Mouse (Mus musculus) stomach, postnatal 0 days (tissue): Measurements from ENCODE around the gene Ermard. TPM values are rescaled to one million over a fixed set of nuclear protein-coding genes. Genes with fewer than 3 reads are reported as not detected.
"Not testable (repeated sequence)": the region's sequence is repeated elsewhere in the genome, so short reads cannot be mapped to it uniquely, and the experiment has no call there.

Source experiments
- ATAC-seq: fragments of 200-750 bp; cut with Nextera tagmentation; 2 replicates; pipeline ENCODE4 v1.8.0; 2017; ENCODE audit not compliant: low FRiP score, low TSS enrichment
- DNase-seq: peaks from one replicate; pipeline ENCODE4 v3.0.0-alpha.2; 2016; ENCODE audit warnings: low spot score
- H3K27ac ChIP-seq: fragments of 300-500 bp; sonication (generic); replicated peaks from 2 replicates; pipeline ENCODE4 v1.5.1; 2014; ENCODE audit warnings: mild to moderate bottlenecking, control low read depth
- H3K27me3 ChIP-seq: fragments of 300-500 bp; sonication (generic); 2 replicates; pipeline ENCODE4 v1.6.1; 2014; ENCODE audit warnings: low read length; ENCODE audit not compliant: control insufficient read depth, insufficient read depth
- H3K36me3 ChIP-seq: fragments of 300-500 bp; sonication (generic); 2 replicates; pipeline ENCODE4 v1.6.1; 2014; ENCODE audit warnings: low read length, mixed read lengths; ENCODE audit not compliant: control insufficient read depth, insufficient read depth
- H3K4me1 ChIP-seq: fragments of 300-500 bp; sonication (generic); replicated peaks from 2 replicates; pipeline ENCODE4 v1.6.1; 2014; ENCODE audit warnings: antibody characterized with exemption; ENCODE audit not compliant: control insufficient read depth, insufficient read depth
- H3K4me2 ChIP-seq: fragments of 300-500 bp; sonication (generic); replicated peaks from 2 replicates; pipeline ENCODE4 v1.6.1; 2014; ENCODE audit warnings: low read depth, mild to moderate bottlenecking, control low read depth, moderate library complexity
- H3K4me3 ChIP-seq: fragments of 300-500 bp; sonication (generic); 2 replicates; pipeline ENCODE4 v1.5.1; 2014; ENCODE audit warnings: low read depth, low read length, control low read depth
- H3K9ac ChIP-seq: fragments of 300-500 bp; sonication (generic); 2 replicates; pipeline ENCODE4 v1.6.1; 2014; ENCODE audit warnings: mild to moderate bottlenecking, low read length, control low read depth, mixed read lengths
- H3K9me3 ChIP-seq: fragments of 300-500 bp; sonication (generic); 2 replicates; pipeline ENCODE4 v1.6.1; 2016; ENCODE audit warnings: low read length; ENCODE audit not compliant: control insufficient read depth
- WGBS: fragments of 180-500 bp; shearing (Covaris S2); extraction: QIAGEN DNeasy Blood & Tissue Kit; methylation state at CpG from one replicate; pipeline ENCODE4 v1.1.7; 2014; 5-methylcytosine and 5-hydroxymethylcytosine counted together
- polyA plus RNA-seq: library from polyadenylated mRNA; unstranded; fragments of >200 nt; fragmentation: Nextera tagmentation; extraction: Ambion mirVana; gene quantifications from 2 replicates; pipeline ENCODE4 v1.2.1, GENCODE M21; 2015

The Ermard gene
- 33.3 and 36.2 TPM in 2 replicates for polyA plus RNA-seq

DNA sequence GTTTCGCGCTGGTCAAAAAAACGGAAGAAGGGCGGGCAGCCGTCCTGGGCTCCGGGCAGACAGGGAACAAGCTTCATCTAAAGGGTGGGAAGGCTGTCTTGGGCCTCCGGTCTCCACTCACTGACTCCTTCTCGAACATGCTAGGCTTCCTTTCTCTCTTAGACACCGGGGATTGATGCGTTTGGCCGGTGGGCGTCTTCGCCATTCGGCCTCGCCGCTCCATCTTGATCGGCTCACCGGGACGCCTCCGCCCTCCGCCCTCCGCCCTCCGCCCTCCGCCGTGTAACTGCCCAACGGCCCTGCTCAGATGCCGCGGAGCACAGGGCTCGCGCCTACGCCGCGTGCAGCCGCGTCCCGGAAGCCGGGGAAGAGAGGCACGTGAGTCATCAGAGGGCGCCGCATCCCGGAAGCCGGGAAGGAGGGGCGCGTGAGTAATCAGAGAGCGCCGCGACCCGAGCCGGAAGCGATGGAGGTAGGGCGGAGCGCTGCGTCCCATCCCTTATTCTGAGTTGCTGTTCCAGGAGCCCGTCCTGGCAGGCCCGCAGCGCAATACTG lies at the start of gene Ermard, which contains the start of the genes Tcte3 and Gm3448:
Ermard (plus strand) TSS at position 34 of the 555 bp plus-strand sequence.
Tcte3 (minus strand) TSS at position 314 of the 555 bp plus-strand sequence.
Gm3448 (minus strand) TSS at position 363 of the 555 bp plus-strand sequence.
- not testable (repeated sequence) for H3K4me3 ChIP-seq, H3K27me3 ChIP-seq, H3K36me3 ChIP-seq, H3K9ac ChIP-seq, H3K27ac ChIP-seq, H3K9me3 ChIP-seq, DNase-seq, H3K4me1 ChIP-seq, H3K4me2 ChIP-seq
- peak; percentile 98 for ATAC-seq
- no CpG with 5 or more reads among the region's 56 CpGs for WGBS

DNA sequence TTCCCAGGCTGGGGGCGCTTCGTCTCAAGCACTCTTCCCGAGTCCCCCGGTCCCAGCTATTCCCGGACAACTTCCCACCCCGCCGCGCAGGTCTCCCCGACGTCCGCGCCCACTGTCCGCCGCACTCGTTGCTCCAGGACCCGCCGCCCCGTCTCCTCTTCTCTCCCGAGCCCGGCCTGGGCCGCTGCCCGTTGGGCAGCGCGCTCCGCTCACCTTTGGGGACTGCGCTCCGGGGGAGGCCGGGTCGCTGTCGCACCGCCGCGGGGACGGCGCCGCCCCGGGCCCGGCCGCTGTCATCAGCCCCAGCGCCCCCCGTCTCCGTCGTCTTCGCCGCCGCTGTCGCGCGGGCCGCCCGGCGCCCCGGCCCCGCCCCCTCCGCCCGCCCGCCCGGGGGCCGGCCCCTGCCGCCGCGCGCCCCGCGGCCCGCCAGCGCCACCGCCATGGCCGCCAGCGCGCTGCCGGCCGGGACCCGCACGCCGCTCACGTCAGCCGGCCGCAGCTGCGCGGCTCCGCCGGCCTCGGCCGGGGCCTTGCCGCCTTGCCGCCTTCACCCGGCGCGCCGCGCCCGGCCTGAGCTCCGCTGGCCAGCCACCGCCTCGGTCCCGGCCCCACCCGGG lies 48.4 kb upstream of the Ermard start:
- H3K36me3 ChIP-seq, H3K9me3 ChIP-seq, H3K9ac ChIP-seq, H3K4me2 ChIP-seq, H3K4me3 ChIP-seq, DNase-seq, H3K4me1 ChIP-seq, H3K27me3 ChIP-seq, H3K27ac ChIP-seq: not testable (repeated sequence)
- ATAC-seq, result peak; percentile 84
- no CpG with 5 or more reads among the region's 98 CpGs for WGBS

DNA sequence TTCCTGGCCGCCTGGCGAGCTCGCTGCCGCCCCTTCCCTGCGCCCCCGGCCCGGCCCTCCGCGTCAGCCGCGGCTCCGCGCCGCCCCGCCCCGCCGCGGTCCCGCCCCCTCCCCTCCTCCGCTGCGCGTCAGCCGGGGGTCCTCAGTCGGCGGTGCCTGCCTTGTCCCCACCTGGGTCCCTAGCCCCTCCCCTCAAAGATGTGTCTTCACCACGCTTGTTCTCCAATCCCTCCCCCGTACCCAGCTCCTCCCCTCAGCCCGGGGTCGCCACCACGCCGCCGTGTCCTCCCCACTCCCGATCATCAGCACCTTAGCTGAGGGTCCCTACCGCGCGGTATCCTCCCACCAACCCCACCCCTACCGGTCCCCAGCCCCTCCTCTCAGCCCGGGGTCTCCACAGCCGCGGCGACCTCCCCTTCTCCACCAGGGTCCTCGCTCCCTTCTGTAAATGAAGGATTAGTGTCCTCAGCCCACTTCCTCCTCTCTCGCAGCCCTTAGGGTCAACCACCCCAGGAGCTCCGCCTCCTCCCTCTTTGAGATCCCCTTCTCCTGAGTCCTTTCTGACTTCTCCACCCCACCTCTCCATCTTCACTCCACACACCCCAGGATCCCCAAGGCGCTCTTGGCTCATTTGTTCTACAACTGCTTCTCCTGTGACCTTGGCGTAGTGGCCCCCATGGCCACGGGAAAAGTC lies 47.7 kb upstream of the Ermard start:
- not testable (repeated sequence) for H3K4me2 ChIP-seq, H3K36me3 ChIP-seq, DNase-seq, H3K27me3 ChIP-seq, H3K4me3 ChIP-seq, H3K27ac ChIP-seq, H3K9me3 ChIP-seq, H3K4me1 ChIP-seq, H3K9ac ChIP-seq
- peak; percentile 70 for ATAC-seq
- no CpG with 5 or more reads among the region's 47 CpGs for WGBS

DNA sequence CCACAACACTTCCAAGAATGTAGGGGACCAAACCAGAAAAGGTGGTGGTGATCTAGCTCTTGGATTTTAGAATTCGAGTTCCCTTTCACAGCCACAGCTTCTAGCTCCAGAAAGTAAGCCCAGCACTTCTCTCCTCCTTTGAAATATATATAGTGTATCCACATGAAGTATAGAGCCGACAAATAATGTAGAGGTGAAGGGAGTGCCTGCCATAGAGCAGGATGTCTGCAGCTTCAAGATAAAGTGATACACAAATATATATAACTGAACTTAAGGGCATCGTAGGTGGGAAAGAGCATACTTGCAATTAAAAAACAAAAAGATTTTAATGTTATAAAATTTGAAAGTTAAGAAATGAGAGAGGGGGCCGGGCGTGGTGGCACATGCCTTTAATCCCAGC lies 46.9 kb upstream of the Ermard start:
- H3K36me3 ChIP-seq, H3K4me3 ChIP-seq, DNase-seq, H3K4me1 ChIP-seq, H3K9me3 ChIP-seq, ATAC-seq, H3K4me2 ChIP-seq, H3K27ac ChIP-seq, H3K9ac ChIP-seq, H3K27me3 ChIP-seq: not testable (repeated sequence)
- no CpG with 5 or more reads among the region's 5 CpGs for WGBS

DNA sequence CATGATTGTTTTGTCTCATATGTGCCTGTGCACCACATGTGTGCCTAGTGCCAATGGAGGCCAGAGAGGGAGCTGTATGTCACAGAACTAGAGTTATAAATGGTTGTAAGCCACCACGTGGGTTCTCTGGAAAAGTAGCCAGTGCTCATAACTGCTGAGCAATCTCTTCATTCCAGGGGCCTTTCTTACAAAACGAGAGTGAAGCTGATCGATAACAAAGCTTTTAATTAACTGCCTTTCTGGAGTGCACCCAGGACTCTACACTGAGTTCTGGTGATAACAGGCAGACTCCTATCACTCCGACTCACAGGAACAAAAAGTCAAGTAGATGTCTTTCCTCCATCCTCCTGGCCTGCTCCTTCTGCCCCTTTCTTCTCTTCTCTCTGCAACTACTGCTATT lies 41.0 kb upstream of the Ermard start:
- H3K9me3 ChIP-seq, H3K4me1 ChIP-seq, H3K4me3 ChIP-seq, H3K4me2 ChIP-seq, H3K27me3 ChIP-seq, ATAC-seq, H3K9ac ChIP-seq, H3K27ac ChIP-seq, H3K36me3 ChIP-seq, DNase-seq: not testable (repeated sequence)
- no CpG with 5 or more reads among the region's 4 CpGs for WGBS

DNA sequence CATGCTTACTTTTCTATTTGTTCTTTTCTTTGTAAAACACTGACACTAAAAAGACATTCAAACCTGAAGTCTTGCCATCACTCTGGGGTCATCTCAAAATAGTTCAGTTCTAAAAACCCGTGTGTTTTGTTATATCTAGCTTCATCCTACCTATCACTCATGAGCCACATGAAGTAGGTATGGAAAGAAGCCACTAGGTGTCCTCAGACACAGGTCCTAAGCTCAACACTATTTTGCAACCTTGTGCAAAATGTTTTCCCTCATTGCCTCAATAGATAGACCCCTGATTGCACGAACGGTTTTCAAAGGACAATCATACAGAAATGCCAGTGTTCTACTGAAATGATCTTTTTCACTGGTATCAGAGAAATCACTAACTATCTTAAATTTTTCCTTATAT lies 31.9 kb upstream of the Ermard start:
- H3K27ac ChIP-seq, H3K36me3 ChIP-seq, H3K4me3 ChIP-seq, H3K9ac ChIP-seq, H3K4me1 ChIP-seq, H3K4me2 ChIP-seq, DNase-seq, ATAC-seq, H3K27me3 ChIP-seq, H3K9me3 ChIP-seq: not testable (repeated sequence)
- no CpG with 5 or more reads among the region's 3 CpGs for WGBS

DNA sequence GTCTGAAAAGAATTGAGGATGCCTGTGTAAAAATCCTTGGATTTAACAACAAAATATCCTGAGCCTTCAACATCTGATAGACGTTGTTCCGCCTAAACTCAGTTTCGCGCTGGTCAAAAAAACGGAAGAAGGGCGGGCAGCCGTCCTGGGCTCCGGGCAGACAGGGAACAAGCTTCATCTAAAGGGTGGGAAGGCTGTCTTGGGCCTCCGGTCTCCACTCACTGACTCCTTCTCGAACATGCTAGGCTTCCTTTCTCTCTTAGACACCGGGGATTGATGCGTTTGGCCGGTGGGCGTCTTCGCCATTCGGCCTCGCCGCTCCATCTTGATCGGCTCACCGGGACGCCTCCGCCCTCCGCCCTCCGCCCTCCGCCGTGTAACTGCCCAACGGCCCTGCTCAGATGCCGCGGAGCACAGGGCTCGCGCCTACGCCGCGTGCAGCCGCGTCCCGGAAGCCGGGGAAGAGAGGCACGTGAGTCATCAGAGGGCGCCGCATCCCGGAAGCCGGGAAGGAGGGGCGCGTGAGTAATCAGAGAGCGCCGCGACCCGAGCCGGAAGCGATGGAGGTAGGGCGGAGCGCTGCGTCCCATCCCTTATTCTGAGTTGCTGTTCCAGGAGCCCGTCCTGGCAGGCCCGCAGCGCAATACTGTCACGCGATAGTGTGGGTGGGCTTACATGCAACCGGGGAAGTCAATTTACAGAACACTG lies 31.1 kb upstream of the Ermard start, which contains the start of gene Gm3435:
Gm3435 (plus strand) TSS at position 471 of the 708 bp plus-strand sequence.
- H3K27ac ChIP-seq, H3K4me3 ChIP-seq, H3K27me3 ChIP-seq, H3K36me3 ChIP-seq, H3K9ac ChIP-seq, H3K9me3 ChIP-seq, DNase-seq, H3K4me2 ChIP-seq, H3K4me1 ChIP-seq: not testable (repeated sequence)
- no CpG with 5 or more reads among the region's 60 CpGs for WGBS
- peak; percentile 98 for ATAC-seq

DNA sequence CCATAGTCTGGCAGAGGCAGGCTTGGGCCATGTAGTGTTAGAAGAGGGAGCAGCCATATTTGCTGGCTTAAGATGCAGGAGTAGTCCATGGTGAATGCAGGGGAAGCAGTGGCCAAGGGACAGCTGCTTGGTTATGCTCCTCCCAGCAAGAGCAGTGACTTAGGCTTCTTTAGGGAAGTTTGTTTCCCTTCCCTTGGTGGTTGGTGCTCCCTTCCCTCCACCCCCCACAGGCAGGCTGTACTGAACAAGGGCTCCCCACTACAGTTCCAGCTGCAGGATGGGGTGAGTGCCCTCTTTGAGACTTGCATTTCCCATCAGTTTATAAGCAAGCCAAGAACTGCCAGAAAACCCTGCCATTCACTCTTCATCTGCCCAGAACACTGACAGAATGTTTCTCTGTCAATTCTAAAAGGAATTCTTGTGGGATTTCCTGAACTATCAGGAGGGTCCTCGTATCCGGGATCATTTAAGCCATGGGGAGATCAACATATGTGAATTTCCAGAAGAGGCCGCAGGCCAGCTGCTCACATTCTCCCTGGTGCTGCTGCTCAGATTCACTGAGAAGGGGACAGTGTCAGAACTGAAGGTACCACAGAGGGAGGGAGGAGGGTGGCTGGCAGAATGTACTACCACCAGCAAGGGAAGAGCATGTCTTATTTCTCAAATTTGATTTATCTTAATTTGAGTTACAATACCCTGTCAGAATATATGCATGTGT lies 19.3 kb upstream of the Ermard start:
- not testable (repeated sequence) for H3K27me3 ChIP-seq, H3K27ac ChIP-seq, H3K36me3 ChIP-seq, H3K9ac ChIP-seq, DNase-seq, H3K9me3 ChIP-seq, H3K4me1 ChIP-seq, H3K4me2 ChIP-seq, H3K4me3 ChIP-seq
- peak; percentile 27 for ATAC-seq
- 74% methylated on average over 3 of the region's 3 CpGs for WGBS
